Mouse (Mus musculus) embryonic fibroblast, embryonic 13.5 days (primary cell): ENCODE data around the gene Rnf19b.

ENCODE experiments used
- CTCF ChIP-seq: IDR thresholded peaks from 2 replicates; pipeline ENCODE4 v1.5.1; 2011; ENCODE audit warnings: mild to moderate bottlenecking, control low read depth, low read length, moderate library complexity, borderline replicate concordance; ENCODE audit not compliant: insufficient read depth
- POLR2A ChIP-seq: IDR thresholded peaks from 2 replicates; pipeline ENCODE4 v1.6.1; 2011; ENCODE audit warnings: low read depth, mild to moderate bottlenecking, control low read depth, low read length, moderate library complexity

DNA sequence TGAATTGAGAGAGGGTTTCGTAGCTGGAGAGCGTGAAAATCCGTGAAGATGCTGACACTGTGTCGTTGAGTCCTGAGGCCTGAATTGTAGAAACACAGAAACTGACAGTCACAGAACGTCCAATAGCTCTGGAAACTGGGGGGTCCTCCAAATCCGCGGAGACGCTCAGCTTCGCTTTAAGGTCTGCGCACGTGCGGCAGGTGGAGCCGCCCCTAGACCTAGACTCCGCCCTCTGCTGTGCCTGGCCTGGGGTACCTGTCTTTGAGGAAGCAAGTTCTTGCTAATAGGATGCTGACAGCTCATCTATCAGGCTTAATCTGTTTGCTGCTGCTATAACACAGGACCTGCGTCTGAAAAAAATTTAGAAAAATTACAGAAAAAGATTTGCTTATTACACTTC lies 37.2 kb downstream of the Rnf19b start:
- TF ChIP-seq CTCF (no peak), POLR2A (no peak)
